Mouse (Mus musculus) urinary bladder, postnatal 36 days (tissue): Measurements from ENCODE around the gene Zfp296.

Source experiments
- DNase-seq, 2 experiments: peaks; one replicate each; pipeline ENCODE4 v3.0.0; 2022; ENCODE audit warnings: low spot score in 2 of 2, mixed read lengths in 1 of 2

The Zfp296 gene

GRCm38 (mm10) chr7:19561765-19562642, 15.1 kb upstream of the Zfp296 start:
- peak; percentile 81 to 84 for DNase-seq

GRCm38 (mm10) chr7:19562643-19563410, 14.3 kb upstream of the Zfp296 start, which contains the start of gene Ppp1r37:
Ppp1r37 (minus strand) TSS chr7:19563076.
- DNase-seq = no peak

- no peak for DNase-seq
These were observed 13.2 kb upstream of the Zfp296 start for GRCm38 (mm10) chr7:19563884-19564283.

- DNase-seq = no peak
These were observed 12.6 kb upstream of the Zfp296 start for GRCm38 (mm10) chr7:19564455-19564854.

- DNase-seq = no peak
These were observed 11.3 kb upstream of the Zfp296 start for GRCm38 (mm10) chr7:19565803-19566202.

- DNase-seq = no peak
These were observed 9.7 kb upstream of the Zfp296 start for GRCm38 (mm10) chr7:19567426-19567825.

GRCm38 (mm10) chr7:19569647-19570046, 7.4 kb upstream of the Zfp296 start:
- no peak for DNase-seq

GRCm38 (mm10) chr7:19572926-19573775, 3.9 kb upstream of the Zfp296 start:
- peak; percentile 70 to 81 for DNase-seq

GRCm38 (mm10) chr7:19573776-19574140, 3.3 kb upstream of the Zfp296 start:
- DNase-seq = no peak

GRCm38 (mm10) chr7:19575559-19575958, 1.5 kb upstream of the Zfp296 start:
- DNase-seq = no peak

- peak in 1 of 2 experiments; percentile 36 for DNase-seq
These were observed 859 bp downstream of the Zfp296 start for GRCm38 (mm10) chr7:19577877-19578414.

- DNase-seq = no peak
These were observed 1.3 kb downstream of the Zfp296 start for GRCm38 (mm10) chr7:19578436-19578835.

- DNase-seq = no peak
These were observed 2.7 kb downstream of the Zfp296 start for GRCm38 (mm10) chr7:19579751-19580150.

GRCm38 (mm10) chr7:19580634-19581033, 3.5 kb downstream of the Zfp296 start:
- peak; percentile 83 to 85 for DNase-seq

- DNase-seq = no peak
These were observed 9.2 kb downstream of the Zfp296 start for GRCm38 (mm10) chr7:19586269-19586668.

- peak; percentile 43 to 44 for DNase-seq
These were observed 12.1 kb downstream of the Zfp296 start for GRCm38 (mm10) chr7:19589207-19589606.

- DNase-seq = peak; percentile 37 to 61
These were observed 12.8 kb downstream of the Zfp296 start for GRCm38 (mm10) chr7:19589917-19590316.

- DNase-seq = no peak
These were observed 16.1 kb downstream of the Zfp296 start for GRCm38 (mm10) chr7:19593061-19593730.

GRCm38 (mm10) chr7:19600562-19600961, 23.5 kb downstream of the Zfp296 start:
- no peak for DNase-seq

GRCm38 (mm10) chr7:19603055-19603454, 26.0 kb downstream of the Zfp296 start:
- no peak for DNase-seq
